Mouse (Mus musculus) G1E (cell line): ENCODE data around the gene Lin7b.

Experiments
- CTCF ChIP-seq: IDR thresholded peaks from 2 replicates; pipeline ENCODE4 v1.5.1; 2012; ENCODE audit warnings: low read depth, low read length, inconsistent platforms, mixed read lengths
- GATA1 ChIP-seq: IDR thresholded peaks from 2 replicates; pipeline ENCODE4 v1.6.1; 2012; ENCODE audit warnings: borderline replicate concordance, low read length, inconsistent platforms, mixed read lengths
- GATA2 ChIP-seq: IDR thresholded peaks from 2 replicates; pipeline ENCODE4 v1.6.1; 2012; ENCODE audit warnings: low read depth, low read length, inconsistent platforms, borderline replicate concordance
- POLR2AphosphoS5 ChIP-seq: IDR thresholded peaks from 2 replicates; pipeline ENCODE4 v1.6.1; 2012; ENCODE audit warnings: low read depth, low read length, inconsistent platforms; ENCODE audit not compliant: insufficient replicate concordance
- TAL1 ChIP-seq: conservative IDR thresholded peaks from 2 replicates; pipeline ENCODE4 v1.6.1; 2012; ENCODE audit warnings: low read depth, low read length, inconsistent platforms, mixed read lengths

GRCm38 (mm10) chr7:45401521-45402085 is 31.2 kb upstream of the Lin7b start:
- no peak for TF ChIP-seq CTCF
- TF ChIP-seq POLR2AphosphoS5 = no peak
- TF ChIP-seq TAL1 = no peak
- TF ChIP-seq GATA1 = no peak
- TF ChIP-seq GATA2 = no peak
